In the genomic region with DNA sequence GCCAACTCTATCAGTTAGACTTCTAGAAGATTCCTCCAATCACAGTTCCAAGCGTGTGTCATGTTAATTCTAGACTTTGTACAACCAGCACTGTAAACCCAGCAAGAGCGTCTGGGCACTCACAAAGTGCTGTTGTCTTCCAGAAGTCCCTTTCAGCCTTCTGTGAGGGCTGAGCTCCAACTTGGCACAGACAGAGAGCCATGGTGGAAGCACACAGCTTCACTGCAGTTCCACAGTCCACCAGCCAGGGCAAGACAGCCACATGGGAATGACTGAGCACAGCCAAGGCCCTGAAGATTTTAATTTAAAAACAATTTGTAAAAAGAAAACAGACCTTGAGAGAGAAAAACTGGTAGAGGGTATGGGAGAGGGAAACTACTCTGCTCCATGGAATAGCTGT, we compare ENCODE assay signal across 10 mouse cellular contexts.
DNase-seq lines count a peak whose midpoint lies in the region; ATAC-seq and TF ChIP-seq lines count a peak whose summit lies in the region.
"Had no signal": no experiment of that assay in that cellular context is flagged by ENCODE, and none has a peak within 500 bp of the region (broad histone marks: within the 10 kb centered on the region; RNA-seq: fewer than 3 reads in every experiment).

No protein-coding gene starts in this region.

- no peak for TF ChIP-seq POLR2A in brain, embryonic 14.5 days (IDR thresholded peaks at IDR 0.05; ENCODE audit: borderline replicate concordance, extremely low read depth, insufficient read depth, insufficient read length, poor library complexity, severe bottlenecking)

- H3K27ac ChIP-seq in hindbrain, embryonic 16.5 days (ENCODE audit: low read depth, low read length), result no peak overlapping the region
- no peak overlapping the region for H3K27ac ChIP-seq in hindbrain, embryonic 13.5 days
- H3K27ac ChIP-seq: heart, embryonic 13.5 days; neural tube, embryonic 15.5 days had no signal

- peak; percentile 77 for DNase-seq in brain, embryonic 14.5 days (ENCODE audit: low read depth)
- DNase-seq in cerebellum, adult 11-12 months, result peak; percentile 73
- peak; percentile 61 for DNase-seq in layer of hippocampus, adult 9-11 months
- DNase-seq in urinary bladder, postnatal 4 days (ENCODE audit: low spot score in 2 of 2), result no peak
- no peak for DNase-seq in kidney, postnatal 4 days
- DNase-seq in MN1 (ENCODE audit: low spot score), result no peak

- no peak overlapping the region for H3K9ac ChIP-seq in hindbrain, embryonic 16.5 days (ENCODE audit: low read depth, low read length)
- H3K9ac ChIP-seq in hindbrain, embryonic 13.5 days, result no peak overlapping the region
- H3K9ac ChIP-seq: heart, embryonic 13.5 days; neural tube, embryonic 15.5 days had no signal

- 60% methylated on average over 2 of the region's 2 CpGs for WGBS in hindbrain, embryonic 16.5 days
- 84% methylated on average over 2 of the region's 2 CpGs for WGBS in hindbrain, embryonic 13.5 days

- H3K4me2 ChIP-seq in hindbrain, embryonic 16.5 days (ENCODE audit: low read length), result no peak overlapping the region
- no peak overlapping the region for H3K4me2 ChIP-seq in hindbrain, embryonic 13.5 days
- H3K4me2 ChIP-seq: heart, embryonic 13.5 days; neural tube, embryonic 15.5 days had no signal

- H3K36me3 ChIP-seq in hindbrain, embryonic 16.5 days (ENCODE audit: control insufficient read depth, insufficient read depth, low read length), result no peaks in the 10 kb centered on the region
- H3K36me3 ChIP-seq in hindbrain, embryonic 13.5 days, result no peaks in the 10 kb centered on the region
- H3K36me3 ChIP-seq: heart, embryonic 13.5 days; neural tube, embryonic 15.5 days had no signal

- peak; percentile 93 for ATAC-seq in hindbrain, embryonic 16.5 days
- no peak for ATAC-seq in hindbrain, embryonic 13.5 days (ENCODE audit: low FRiP score)

- no peak for TF ChIP-seq CTCF in brain, embryonic 14.5 days (IDR thresholded peaks at IDR 0.05; ENCODE audit: borderline replicate concordance, extremely low read depth, insufficient read depth, insufficient read length)

- no peaks in the 10 kb centered on the region for H3K4me1 ChIP-seq in hindbrain, embryonic 16.5 days (ENCODE audit: control insufficient read depth, insufficient read depth, low read depth, low read length)
- H3K4me1 ChIP-seq in hindbrain, embryonic 13.5 days (replicated peaks), result no peaks in the 10 kb centered on the region
- H3K4me1 ChIP-seq: heart, embryonic 13.5 days had no signal

- H3K27me3 ChIP-seq in hindbrain, embryonic 16.5 days (replicated peaks; ENCODE audit: control insufficient read depth, insufficient read depth, low read length), result no peaks in the 10 kb centered on the region
- no peaks in the 10 kb centered on the region for H3K27me3 ChIP-seq in hindbrain, embryonic 13.5 days
- H3K27me3 ChIP-seq: heart, embryonic 13.5 days; neural tube, embryonic 15.5 days had no signal

- no peak overlapping the region for H3K4me3 ChIP-seq in hindbrain, embryonic 16.5 days (ENCODE audit: low read length)
- H3K4me3 ChIP-seq in hindbrain, embryonic 13.5 days, result no peak overlapping the region
- H3K4me3 ChIP-seq: heart, embryonic 13.5 days; neural tube, embryonic 15.5 days had no signal

- no peaks in the 10 kb centered on the region for H3K9me3 ChIP-seq in hindbrain, embryonic 16.5 days (ENCODE audit: control insufficient read depth, low read length)
- H3K9me3 ChIP-seq in hindbrain, embryonic 13.5 days, result no peaks in the 10 kb centered on the region
- H3K9me3 ChIP-seq: heart, embryonic 13.5 days; neural tube, embryonic 15.5 days had no signal

Comparison
In these comparisons a context has a peak if more than half of its experiments do, and no peak if none do; other contexts are left out.
1. DNase-seq: peak in brain, embryonic 14.5 days (single experiment), cerebellum, adult 11-12 months (single experiment) and layer of hippocampus, adult 9-11 months (single experiment); none in urinary bladder, postnatal 4 days (0 of 2), kidney, postnatal 4 days (0 of 2) and MN1 (single experiment).